Comparison of ENCODE assay signal across 17 mouse cellular contexts in the genomic region with DNA sequence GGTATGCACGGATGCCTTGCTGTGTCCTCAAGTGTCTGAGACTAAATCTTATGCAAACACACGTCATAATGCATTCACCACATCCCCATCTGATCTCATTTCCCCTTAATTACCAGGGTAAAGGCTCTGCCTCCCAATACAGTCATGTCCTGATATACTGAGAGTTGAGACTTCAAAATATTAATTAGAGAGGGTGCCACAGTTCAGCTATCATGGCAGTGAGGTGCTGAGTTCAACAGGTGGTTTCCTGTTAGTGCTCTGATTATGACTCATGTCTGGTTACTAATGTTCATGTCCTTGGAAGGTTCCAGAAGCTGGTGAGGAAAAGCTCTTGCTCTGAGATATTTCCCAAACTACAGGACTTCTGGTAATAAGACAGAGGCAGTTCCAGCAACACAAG. TPM values are rescaled to one million over a fixed set of nuclear protein-coding genes. Genes with fewer than 3 reads are reported as not detected.
A peak's percentile ranks its signal among the peaks of the same experiment; 100 is the strongest.
DNase-seq lines count a peak whose midpoint lies in the region; ATAC-seq and TF ChIP-seq lines count a peak whose summit lies in the region.
"Had no signal": no experiment of that assay in that cellular context is flagged by ENCODE, and none has a peak within 500 bp of the region (broad histone marks: within the 10 kb centered on the region; RNA-seq: fewer than 3 reads in every experiment).

No protein-coding gene starts in this region.

- no peaks in the 10 kb centered on the region for H3K36me3 ChIP-seq in hindbrain, postnatal 0 days (ENCODE audit: insufficient read depth, low read length)
- H3K36me3 ChIP-seq in forebrain, embryonic 10.5 days (replicated peaks), result no peaks in the 10 kb centered on the region
- no peaks in the 10 kb centered on the region for H3K36me3 ChIP-seq in heart, adult 2 months (ENCODE audit: control insufficient read depth, insufficient read depth, low read length)
- H3K36me3 ChIP-seq: embryonic facial prominence, embryonic 12.5 days; forebrain, embryonic 12.5 days; limb, embryonic 15.5 days; midbrain, embryonic 10.5 days had no signal

- H3K9me3 ChIP-seq in hindbrain, postnatal 0 days (ENCODE audit: low read length), result no peaks in the 10 kb centered on the region
- no peaks in the 10 kb centered on the region for H3K9me3 ChIP-seq in forebrain, embryonic 10.5 days
- H3K9me3 ChIP-seq: embryonic facial prominence, embryonic 12.5 days; forebrain, embryonic 12.5 days; limb, embryonic 15.5 days; midbrain, embryonic 10.5 days had no signal

- H3K4me2 ChIP-seq in hindbrain, postnatal 0 days (ENCODE audit: low read depth, low read length), result no peak overlapping the region
- H3K4me2 ChIP-seq: embryonic facial prominence, embryonic 12.5 days; forebrain, embryonic 12.5 days; limb, embryonic 15.5 days had no signal

- intact Hi-C loops in heart, adult 2 months (cut with DNase I), result no loop called here

- DNase-seq in lung, postnatal 25 days (ENCODE audit: low spot score), result peak; percentile 38
- no peak for DNase-seq in lung, adult 2 months
- peak; percentile 70 to 75 for DNase-seq in spleen, postnatal 36 days (ENCODE audit: low spot score in 2 of 2)
- no peak for DNase-seq in hindbrain, postnatal 0 days (ENCODE audit: low spot score)
- no peak for DNase-seq in forebrain, embryonic 10.5 days (ENCODE audit: extremely low spot score, low spot score)
- no peak for DNase-seq in heart, adult 2 months
- DNase-seq: adrenal gland, postnatal 25 days; cerebellum, adult 2 months; heart, postnatal 36 days; kidney, adult 11 months had no signal

- TF ChIP-seq CTCF in lung, adult 2 months (IDR thresholded peaks at IDR 0.05; ENCODE audit: insufficient read depth, low read length), result no peak
- TF ChIP-seq CTCF in bone marrow, adult 2 months (IDR thresholded peaks at IDR 0.05; ENCODE audit: control insufficient read depth, insufficient read depth, low read length), result no peak
- TF ChIP-seq CTCF in hindbrain, postnatal 0 days (IDR thresholded peaks at IDR 0.05; ENCODE audit: low read depth), result no peak
- no peak for TF ChIP-seq CTCF in heart, adult 2 months (IDR thresholded peaks at IDR 0.05)

- H3K4me3 ChIP-seq in lung, adult 2 months (replicated peaks; ENCODE audit: extremely low read depth, low read depth, low read length), result no peak overlapping the region
- peak overlapping the region; percentile 10 for H3K4me3 ChIP-seq in bone marrow, adult 2 months (replicated peaks; ENCODE audit: control insufficient read depth, low read depth, low read length)
- H3K4me3 ChIP-seq in hindbrain, postnatal 0 days (ENCODE audit: low read length), result no peak overlapping the region
- H3K4me3 ChIP-seq in forebrain, embryonic 10.5 days, result no peak overlapping the region
- no peak overlapping the region for H3K4me3 ChIP-seq in heart, adult 2 months
- H3K4me3 ChIP-seq: embryonic facial prominence, embryonic 12.5 days; forebrain, embryonic 12.5 days; limb, embryonic 15.5 days; midbrain, embryonic 10.5 days had no signal

- no peaks in the 10 kb centered on the region for H3K79me2 ChIP-seq in heart, adult 2 months (replicated peaks; ENCODE audit: control insufficient read depth, insufficient read depth, low read length)

- no peaks in the 10 kb centered on the region for H3K27me3 ChIP-seq in hindbrain, postnatal 0 days (ENCODE audit: insufficient read depth, low read length)
- H3K27me3 ChIP-seq in forebrain, embryonic 10.5 days (ENCODE audit: poor library complexity, severe bottlenecking), result no peaks in the 10 kb centered on the region
- H3K27me3 ChIP-seq in heart, adult 2 months (ENCODE audit: control insufficient read depth, insufficient read depth, low read length), result no peaks in the 10 kb centered on the region
- H3K27me3 ChIP-seq: embryonic facial prominence, embryonic 12.5 days; limb, embryonic 15.5 days had no signal

- H3K9ac ChIP-seq in hindbrain, postnatal 0 days (replicated peaks; ENCODE audit: low read length), result no peak overlapping the region
- no peak overlapping the region for H3K9ac ChIP-seq in heart, adult 2 months (ENCODE audit: low read depth, low read length)
- H3K9ac ChIP-seq: embryonic facial prominence, embryonic 12.5 days; forebrain, embryonic 12.5 days; limb, embryonic 15.5 days had no signal

- no peak for TF ChIP-seq POLR2A in lung, adult 2 months (IDR thresholded peaks at IDR 0.05; ENCODE audit: borderline replicate concordance, extremely low read depth, low read depth, low read length)
- no peak for TF ChIP-seq POLR2A in bone marrow, adult 2 months (IDR thresholded peaks at IDR 0.05; ENCODE audit: borderline replicate concordance, control insufficient read depth, low read depth, low read length)
- TF ChIP-seq POLR2A in heart, adult 2 months (IDR thresholded peaks at IDR 0.05; ENCODE audit: insufficient read depth, low read depth, low read length), result no peak

- WGBS in lung, adult 2 months, result 42% methylated on average over 2 of the region's 2 CpGs
- WGBS in bone marrow, adult 2 months, result 0% methylated on average over 2 of the region's 2 CpGs
- 85% methylated on average over 2 of the region's 2 CpGs for WGBS in hindbrain, postnatal 0 days
- 72% methylated on average over 2 of the region's 2 CpGs for WGBS in forebrain, embryonic 10.5 days
- 55% methylated on average over 2 of the region's 2 CpGs for WGBS in heart, adult 2 months

- H3K4me1 ChIP-seq in lung, adult 2 months (ENCODE audit: control insufficient read depth, insufficient read depth, low read length), result no peaks in the 10 kb centered on the region
- H3K4me1 ChIP-seq in bone marrow, adult 2 months (ENCODE audit: control insufficient read depth, insufficient read depth, low read length), result peaks cover 5% of the 10 kb centered on the region
- no peaks in the 10 kb centered on the region for H3K4me1 ChIP-seq in hindbrain, postnatal 0 days (ENCODE audit: insufficient read depth, low read length)
- peaks cover 10% of the 10 kb centered on the region for H3K4me1 ChIP-seq in forebrain, embryonic 10.5 days
- H3K4me1 ChIP-seq in heart, adult 2 months (ENCODE audit: control insufficient read depth, insufficient read depth, low read length), result no peaks in the 10 kb centered on the region
- H3K4me1 ChIP-seq: embryonic facial prominence, embryonic 12.5 days; limb, embryonic 15.5 days had no signal

- no peak for TF ChIP-seq EP300 in heart, adult 2 months (IDR thresholded peaks at IDR 0.05; ENCODE audit: insufficient read depth, low read depth, low read length)

- peak overlapping the region; percentile 79 for H3K27ac ChIP-seq in bone marrow, adult 2 months (ENCODE audit: control insufficient read depth, insufficient read depth, low read depth, low read length, poor library complexity)
- H3K27ac ChIP-seq in hindbrain, postnatal 0 days, result no peak overlapping the region
- no peak overlapping the region for H3K27ac ChIP-seq in forebrain, embryonic 10.5 days
- H3K27ac ChIP-seq in heart, adult 2 months, result no peak overlapping the region
- H3K27ac ChIP-seq: embryonic facial prominence, embryonic 12.5 days; forebrain, embryonic 12.5 days; limb, embryonic 15.5 days; midbrain, embryonic 10.5 days had no signal

- ATAC-seq in megakaryocyte, adult 5-6 weeks (ENCODE audit: poor library complexity, severe bottlenecking), result peak; percentile 84
- no peak for ATAC-seq in hindbrain, postnatal 0 days

RNA-seq across cellular contexts. Expression of a gene that starts 52.3 kb away (rescaled TPM):
- polyA plus RNA-seq in lung, adult 2 months (2012; rRNA removed), result 0.19 and 0.23 TPM in 2 replicates
- polyA plus RNA-seq in bone marrow, adult 2 months (2011; ENCODE audit: insufficient read depth, insufficient read length, low replicate concordance, missing spikeins), result not detected in 2 replicates
- total RNA-seq in megakaryocyte, adult 5-6 weeks (2015), result 0.05 TPM in 1 of 2 replicates, not detected in the other
- 0.07 TPM in 1 of 2 replicates, not detected in the other for total RNA-seq in megakaryocyte, adult 5-6 weeks (2017)
- total RNA-seq in hindbrain, postnatal 0 days (2014; rRNA removed), result 0.47 and 0.97 TPM in 2 replicates
- polyA plus RNA-seq in hindbrain, postnatal 0 days (2015; fragmentation: Nextera tagmentation; extraction: Ambion mirVana), result 0.09 and 0.16 TPM in 2 replicates
- polyA plus RNA-seq in forebrain, embryonic 10.5 days (2016; fragmentation: Nextera tagmentation; extraction: Ambion mirVana), result not detected in 2 replicates
- under 1 TPM in 1 of 2 experiments, not detected in 1; 0.08 TPM for total RNA-seq in heart, adult 2 months (2021)
- polyA plus RNA-seq in heart, adult 2 months (2012; rRNA removed), result not detected in 2 replicates
- total RNA-seq: adrenal gland, postnatal 25 days; gastrocnemius, adult 18-20 months had no signal
- polyA plus RNA-seq: limb, embryonic 15.5 days; midbrain, embryonic 10.5 days had no signal

Comparison
In these comparisons a context has a peak if more than half of its experiments do, and no peak if none do; other contexts are left out.
1. DNase-seq: peak in lung, postnatal 25 days (single experiment) and spleen, postnatal 36 days (2 of 2); none in lung, adult 2 months (single experiment), hindbrain, postnatal 0 days (single experiment), forebrain, embryonic 10.5 days (single experiment) and heart, adult 2 months (0 of 2).